Mouse (Mus musculus) ES-Bruce4 (cell line): Measurements from ENCODE around the gene Lrr1. TPM values are rescaled to one million over a fixed set of nuclear protein-coding genes. Genes with fewer than 3 reads are reported as not detected.
"Not testable (repeated sequence)": the region's sequence is repeated elsewhere in the genome, so short reads cannot be mapped to it uniquely, and the experiment has no call there.

Source experiments
- H3K27ac ChIP-seq: 2 replicates; pipeline ENCODE4 v1.5.1; 2012; ENCODE audit warnings: low read length, inconsistent platforms; ENCODE audit not compliant: insufficient read depth
- H3K27me3 ChIP-seq: 2 replicates; pipeline ENCODE4 v1.6.1; 2012; ENCODE audit warnings: mild to moderate bottlenecking, low read length, inconsistent platforms; ENCODE audit not compliant: control insufficient read depth, poor library complexity, insufficient read depth, severe bottlenecking
- H3K36me3 ChIP-seq: 2 replicates; pipeline ENCODE4 v1.6.1; 2012; ENCODE audit warnings: inconsistent platforms, mild to moderate bottlenecking, low read length, moderate library complexity; ENCODE audit not compliant: control insufficient read depth, poor library complexity, insufficient read depth, severe bottlenecking
- H3K4me1 ChIP-seq: one replicate; pipeline ENCODE4 v1.8.1; 2011; ENCODE audit warnings: low read length; ENCODE audit not compliant: control insufficient read depth, insufficient read depth
- H3K4me3 ChIP-seq: 2 replicates; pipeline ENCODE4 v1.5.1; 2011; ENCODE audit warnings: low read depth, mild to moderate bottlenecking, low read length
- H3K9ac ChIP-seq: 2 replicates; pipeline ENCODE4 v1.6.1; 2012; ENCODE audit warnings: low read depth, mild to moderate bottlenecking, inconsistent platforms; ENCODE audit not compliant: poor library complexity, severe bottlenecking
- H3K9me3 ChIP-seq: replicated peaks from 2 replicates; pipeline ENCODE4 v1.6.1; 2012; ENCODE audit warnings: mild to moderate bottlenecking, low read length, inconsistent platforms; ENCODE audit not compliant: control insufficient read depth, poor library complexity, insufficient read depth, severe bottlenecking
- CTCF ChIP-seq: IDR thresholded peaks from one replicate; pipeline ENCODE4 v1.8.1; 2011; ENCODE audit warnings: low read depth, low read length
- EP300 ChIP-seq: IDR thresholded peaks from 2 replicates; pipeline ENCODE4 v1.6.1; 2011; ENCODE audit warnings: low read depth, low read length; ENCODE audit not compliant: insufficient read depth
- POLR2A ChIP-seq: IDR thresholded peaks from one replicate; pipeline ENCODE4 v1.8.1; 2011; ENCODE audit warnings: low read length; ENCODE audit not compliant: insufficient read depth
- polyA plus RNA-seq: library from polyadenylated mRNA; stranded (reverse); fragments of >200 nt; gene quantifications from 2 replicates; pipeline ENCODE4 v1.2.4, GENCODE M21; 2011; ENCODE audit warnings: low read depth; ENCODE audit not compliant: missing spikeins, insufficient read depth, insufficient read length

Gene Lrr1
- polyA plus RNA-seq, 1 experiment: 7.5 TPM

DNA sequence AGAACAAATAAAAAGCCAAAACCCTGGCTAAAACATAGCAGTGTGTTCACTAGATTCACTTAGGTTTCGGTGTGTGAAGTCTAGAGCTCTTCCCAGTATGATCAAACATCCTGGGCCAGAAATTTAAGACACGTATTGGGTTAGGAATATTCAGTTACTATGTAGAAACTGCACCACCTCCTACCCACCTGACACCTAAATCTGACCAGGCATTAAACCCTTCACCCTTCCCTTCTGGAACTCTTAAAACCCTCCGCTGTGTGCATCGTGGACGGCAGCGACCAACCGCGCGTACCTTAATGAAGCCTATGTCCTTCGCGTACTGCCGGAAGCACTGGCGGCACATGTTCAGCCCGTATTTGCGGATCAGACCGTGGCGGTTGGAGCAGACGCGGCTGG lies 10.2 kb upstream of the Lrr1 start:
- H3K27ac ChIP-seq: peak overlapping the region; percentile 62
- H3K4me1 ChIP-seq: no peaks in the 10 kb centered on the region

DNA sequence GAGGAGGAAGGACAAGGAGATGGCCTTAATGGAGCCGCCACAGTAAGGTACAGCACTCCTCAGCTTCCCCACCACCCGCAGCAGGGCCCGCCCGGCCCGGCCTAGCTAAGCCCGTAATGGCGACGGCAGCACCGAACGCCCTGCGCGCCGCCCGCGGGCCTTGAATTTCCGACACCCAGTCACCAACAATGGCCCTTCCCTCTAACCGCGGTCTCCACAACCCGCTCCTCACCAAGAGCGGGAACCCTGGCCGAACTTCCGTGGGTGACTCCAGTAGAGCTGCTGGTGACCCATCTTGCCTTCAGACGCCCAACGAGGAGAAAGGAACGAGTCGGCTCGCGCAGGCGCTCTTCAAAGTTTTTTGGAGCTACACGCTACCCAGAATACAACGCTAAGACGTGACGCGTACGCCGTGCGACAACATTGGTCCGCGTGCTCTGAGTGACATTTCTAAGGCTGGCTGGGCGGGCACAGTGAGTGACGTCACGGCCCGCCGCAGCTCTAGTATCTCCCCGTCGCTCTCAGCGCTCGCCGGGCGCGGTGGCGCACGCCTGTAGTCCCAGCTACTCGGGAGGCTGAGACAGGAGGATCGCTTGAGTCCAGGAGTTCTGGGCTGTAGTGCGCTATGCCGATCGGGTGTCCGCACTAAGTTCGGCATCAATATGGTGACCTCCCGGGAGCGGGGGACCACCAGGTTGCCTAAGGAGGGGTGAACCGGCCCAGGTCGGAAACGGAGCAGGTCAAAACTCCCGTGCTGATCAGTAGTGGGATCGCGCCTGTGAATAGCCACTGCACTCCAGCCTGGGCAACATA lies 9.6 kb upstream of the Lrr1 start, which contains the start of gene Rps29:
Rps29 (minus strand) TSS at position 422 of the 813 bp plus-strand sequence.
- H3K27me3 ChIP-seq, H3K9me3 ChIP-seq, H3K4me1 ChIP-seq: not testable (repeated sequence)
- H3K9ac ChIP-seq: peak within 1 kb of the TSS; percentile 97
- peaks cover 26% of the 10 kb centered on the region for H3K36me3 ChIP-seq
- H3K4me3 ChIP-seq: peak within 1 kb of the TSS; percentile 99
- peak within 1 kb of the TSS; percentile 62 for H3K27ac ChIP-seq

More for the DNA sequence above, 10.2 kb upstream of the Lrr1 start:
- peaks cover 26% of the 10 kb centered on the region for H3K36me3 ChIP-seq
- TF ChIP-seq EP300: no peak
- TF ChIP-seq POLR2A: no peak
- no peak for TF ChIP-seq CTCF
- H3K9me3 ChIP-seq: no peaks in the 10 kb centered on the region
- H3K9ac ChIP-seq: peak overlapping the region; percentile 97
- H3K4me3 ChIP-seq: peak overlapping the region; percentile 99
- no peaks in the 10 kb centered on the region for H3K27me3 ChIP-seq

DNA sequence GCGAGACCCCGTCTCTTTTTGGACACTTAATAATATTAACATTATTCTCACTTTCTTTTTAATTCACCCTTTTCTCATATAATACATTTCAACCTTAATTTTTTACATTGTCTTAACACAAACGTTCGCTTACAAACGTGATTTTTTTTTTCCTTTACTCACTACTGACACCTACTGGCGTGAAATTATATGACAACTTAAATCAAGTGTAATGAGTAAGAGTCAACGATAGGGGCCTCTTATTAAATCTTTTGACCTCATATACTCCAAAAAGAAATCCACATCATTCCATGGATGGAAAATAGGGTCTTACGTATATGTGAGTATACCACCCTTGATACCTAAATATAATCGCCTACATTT lies 9.1 kb upstream of the Lrr1 start:
- Histone ChIP-seq H3K27ac (no peak overlapping the region; the same call in 1 of the 2 replicates), H3K36me3 (peaks cover 26% of the 10 kb centered on the region), H3K4me1 (no peaks in the 10 kb centered on the region), H3K4me3 (no peak overlapping the region; the same call in 1 of the 2 replicates), H3K27me3 (no peaks in the 10 kb centered on the region), H3K9ac (no peak overlapping the region), H3K9me3 (no peaks in the 10 kb centered on the region)
- no peak for TF ChIP-seq EP300
- no peak for TF ChIP-seq CTCF
- no peak for TF ChIP-seq POLR2A

DNA sequence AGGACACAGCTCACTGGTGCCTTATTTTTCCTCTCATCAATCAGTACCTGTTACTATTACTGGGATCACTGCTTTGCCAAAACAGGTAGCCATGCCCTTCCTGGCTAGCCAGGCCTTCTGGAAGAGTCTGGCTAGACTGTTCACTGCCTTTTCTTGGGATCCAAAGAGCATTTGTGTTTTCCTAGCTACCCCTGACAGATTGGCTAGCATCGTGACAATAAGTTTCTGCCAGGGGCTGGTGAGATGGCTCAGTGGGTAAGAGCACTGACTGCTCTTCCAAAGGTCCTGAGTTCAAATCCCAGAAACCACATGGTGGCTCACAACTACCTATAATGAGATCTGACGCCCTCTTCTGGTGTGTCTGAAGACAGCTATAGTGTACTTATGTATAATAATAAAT lies 7.9 kb upstream of the Lrr1 start:
- not testable (repeated sequence) for H3K4me1 ChIP-seq, H3K9ac ChIP-seq, H3K4me3 ChIP-seq, H3K27ac ChIP-seq, H3K9me3 ChIP-seq, H3K27me3 ChIP-seq
- peaks cover 26% of the 10 kb centered on the region for H3K36me3 ChIP-seq

DNA sequence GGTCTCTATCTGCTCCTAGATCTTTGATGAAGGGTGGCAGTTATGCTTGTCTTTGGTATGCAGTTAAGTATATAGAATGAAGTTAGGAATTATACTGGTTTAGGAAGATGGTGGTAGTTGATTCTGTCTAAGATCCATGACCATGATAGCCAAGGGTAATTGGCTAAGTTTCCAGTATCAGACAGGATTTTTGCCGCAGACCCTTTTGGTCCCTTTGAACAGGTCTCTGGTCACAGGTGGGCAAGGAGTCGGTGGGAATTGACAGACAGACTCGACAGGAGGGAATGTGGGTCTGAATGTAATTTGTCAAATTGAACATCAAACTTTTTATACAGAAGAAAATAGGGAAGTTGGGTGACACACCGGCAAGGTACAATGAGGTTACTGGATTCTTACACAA lies 5.0 kb upstream of the Lrr1 start:
- not testable (repeated sequence) for H3K9me3 ChIP-seq, H3K27me3 ChIP-seq, H3K36me3 ChIP-seq, H3K27ac ChIP-seq, H3K9ac ChIP-seq, H3K4me3 ChIP-seq, H3K4me1 ChIP-seq

DNA sequence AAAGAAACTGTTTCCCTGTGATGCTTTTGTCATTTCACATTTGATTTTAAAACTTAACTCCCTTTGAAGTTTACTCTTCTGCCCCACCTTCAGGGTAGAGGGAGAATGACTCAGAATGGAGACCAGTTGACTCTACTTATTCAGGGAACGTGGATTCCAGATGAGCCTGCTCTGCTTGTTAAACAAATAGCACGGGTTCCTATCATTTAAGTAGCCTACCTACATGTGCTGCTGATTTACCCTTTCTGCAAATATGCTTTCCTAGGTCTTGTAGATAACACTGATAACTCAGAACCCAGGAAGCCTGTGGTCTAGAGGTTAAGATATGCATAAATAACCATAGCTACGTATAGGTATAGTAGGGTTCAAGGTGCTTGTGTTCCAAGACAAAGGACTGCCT lies 3.7 kb upstream of the Lrr1 start:
- no peak overlapping the region for H3K9ac ChIP-seq
- TF ChIP-seq POLR2A (no peak), CTCF (no peak), EP300 (no peak)
- H3K27me3 ChIP-seq: no peaks in the 10 kb centered on the region
- no peak overlapping the region for H3K4me3 ChIP-seq
- no peaks in the 10 kb centered on the region for H3K9me3 ChIP-seq
- no peaks in the 10 kb centered on the region for H3K36me3 ChIP-seq
- H3K27ac ChIP-seq: no peak overlapping the region
- peaks cover 2% of the 10 kb centered on the region for H3K4me1 ChIP-seq

DNA sequence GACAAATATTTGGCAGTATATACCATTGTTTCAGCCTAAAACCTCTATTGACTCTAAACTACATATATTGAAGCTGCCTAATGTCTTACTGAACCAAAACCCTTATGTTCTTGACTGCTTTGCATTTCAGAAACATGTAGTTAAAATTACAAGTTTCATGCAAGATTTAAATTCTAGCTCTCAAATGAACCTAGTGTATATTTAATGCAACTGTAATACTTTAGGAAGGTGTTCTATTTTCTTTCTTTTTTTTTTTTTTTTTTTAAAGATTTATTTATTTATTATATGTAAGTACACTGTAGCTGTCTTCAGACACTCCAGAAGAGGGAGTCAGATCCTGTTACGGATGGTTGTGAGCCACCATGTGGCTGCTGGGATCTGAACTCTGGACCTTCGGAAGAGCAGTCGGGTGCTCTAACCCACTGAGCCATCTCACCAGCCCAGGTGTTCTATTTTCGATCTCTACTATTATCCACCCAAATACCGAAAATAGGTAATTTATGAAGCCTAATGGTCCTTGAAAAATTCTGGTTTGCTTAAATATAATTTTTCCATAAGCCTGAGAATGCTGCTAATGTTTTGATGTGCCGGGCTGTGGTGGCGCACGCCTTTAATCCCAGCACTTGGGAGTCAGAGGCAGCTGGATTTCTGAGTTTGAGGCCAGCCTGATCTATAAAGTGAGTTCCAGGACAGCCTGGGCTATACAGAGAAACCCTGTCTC lies 1.6 kb upstream of the Lrr1 start:
- not testable (repeated sequence) for H3K4me3 ChIP-seq, H3K9me3 ChIP-seq, H3K4me1 ChIP-seq, H3K27me3 ChIP-seq, H3K36me3 ChIP-seq, H3K9ac ChIP-seq, H3K27ac ChIP-seq
